Mouse (Mus musculus): ENCODE data around the gene Slc45a1.

DNA sequence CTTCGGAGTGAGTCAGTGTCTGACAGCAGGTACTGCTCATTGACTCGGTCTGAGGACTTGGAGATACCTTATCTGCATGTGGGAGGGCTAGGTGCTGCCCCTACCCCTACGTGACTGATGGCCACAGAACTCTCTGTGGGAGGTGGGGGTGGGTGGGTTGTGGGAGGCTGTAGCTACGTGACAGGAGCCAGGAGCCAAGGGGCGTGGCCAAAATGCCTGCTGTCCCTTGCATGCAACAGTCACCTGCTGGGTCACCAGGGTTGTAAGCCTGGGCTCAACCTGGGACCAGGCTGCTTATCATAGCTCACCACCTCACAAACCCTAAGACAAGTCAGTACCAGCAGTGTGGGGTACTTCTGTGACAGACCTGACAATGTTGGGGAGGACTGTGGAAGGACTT lies 28.4 kb upstream of the Slc45a1 start:
- TF ChIP-seq CTCF (IDR thresholded peaks at IDR 0.05; ENCODE audit: control insufficient read depth, insufficient read depth, low read length), result no peak
- TF ChIP-seq POLR2A (IDR thresholded peaks at IDR 0.05; ENCODE audit: borderline replicate concordance, control insufficient read depth, low read depth, low read length), result no peak
